Mouse (Mus musculus): ENCODE measurements around the gene Ankrd63.

GRCm38 (mm10) chr2:118673686-118674465 lies 29.9 kb downstream of the Ankrd63 start:
- TF ChIP-seq ZNF384 (IDR thresholded peaks at IDR 0.05; ENCODE audit: low read depth, low read length) (no peak), MAFK (IDR thresholded peaks at IDR 0.05; ENCODE audit: insufficient read depth, low read depth, low read length) (no peak), ZC3H11A (IDR thresholded peaks at IDR 0.05; ENCODE audit: borderline replicate concordance, low read depth, low read length) (no peak), HCFC1 (IDR thresholded peaks at IDR 0.05; ENCODE audit: borderline replicate concordance, insufficient read depth, low read length) (no peak)
